15 mouse cellular contexts compared by ENCODE assay signal in genomic region chr11:117138795-117139463, GRCm38 (mm10). TPM values are rescaled to one million over a fixed set of nuclear protein-coding genes. Genes with fewer than 3 reads are reported as not detected.
DNase-seq lines count a peak whose midpoint lies in the region; ATAC-seq and TF ChIP-seq lines count a peak whose summit lies in the region.
"Had no signal": no experiment of that assay in that cellular context is flagged by ENCODE, and none has a peak within 500 bp of the region (broad histone marks: within the 10 kb centered on the region; RNA-seq: fewer than 3 reads in every experiment).

No protein-coding gene starts in this region.

- H3K9me3 ChIP-seq in forebrain, postnatal 0 days (ENCODE audit: low read length): no peaks in the 10 kb centered on the region
- H3K9me3 ChIP-seq in forebrain, embryonic 12.5 days: no peaks in the 10 kb centered on the region

- DNase-seq in forebrain, postnatal 0 days: peak; percentile 51
- peak; percentile 72 for DNase-seq in layer of hippocampus, adult 9-11 months
- DNase-seq in layer of hippocampus, adult 11-12 months (ENCODE audit: low spot score): no peak
- peak; percentile 60 for DNase-seq in gastrocnemius, postnatal 25 days
- peak; percentile 50 to 66 for DNase-seq in heart, postnatal 14 days
- DNase-seq in neural tube, embryonic 10.5 days (ENCODE audit: extremely low spot score, low spot score): no peak
- no peak for DNase-seq in ovary, postnatal 10 days (ENCODE audit: low spot score)
- DNase-seq: layer of hippocampus, postnatal 36 days; lung, postnatal 10 days had no signal

- intact Hi-C loops in heart, postnatal 14 days (cut with DNase I): no loop called here

- H3K4me2 ChIP-seq in forebrain, postnatal 0 days (ENCODE audit: low read depth): no peak overlapping the region
- no peak overlapping the region for H3K4me2 ChIP-seq in forebrain, embryonic 12.5 days
- H3K4me2 ChIP-seq: hindbrain, embryonic 14.5 days had no signal

- no peak overlapping the region for H3K27ac ChIP-seq in forebrain, postnatal 0 days (ENCODE audit: low read depth, low read length)
- no peak overlapping the region for H3K27ac ChIP-seq in forebrain, embryonic 12.5 days
- H3K27ac ChIP-seq: hindbrain, embryonic 14.5 days had no signal

- H3K9ac ChIP-seq in forebrain, postnatal 0 days: no peak overlapping the region
- no peak overlapping the region for H3K9ac ChIP-seq in forebrain, embryonic 12.5 days
- H3K9ac ChIP-seq: hindbrain, embryonic 14.5 days had no signal

- TF ChIP-seq CTCF in forebrain, postnatal 0 days (IDR thresholded peaks at IDR 0.05; ENCODE audit: low read depth): no peak

- H3K36me3 ChIP-seq in forebrain, postnatal 0 days (ENCODE audit: insufficient read depth): peaks cover 23% of the 10 kb centered on the region
- peaks cover 26% of the 10 kb centered on the region for H3K36me3 ChIP-seq in forebrain, embryonic 12.5 days (replicated peaks)

- H3K4me3 ChIP-seq in forebrain, postnatal 0 days (ENCODE audit: low read depth, low read length): no peak overlapping the region
- H3K4me3 ChIP-seq in forebrain, embryonic 12.5 days (replicated peaks): no peak overlapping the region

- peak; percentile 54; the same call in 1 of the 2 replicates for ATAC-seq in forebrain, postnatal 0 days
- ATAC-seq in forebrain, embryonic 12.5 days (ENCODE audit: low FRiP score): no peak
- ATAC-seq: CD4-positive, CD25-positive, alpha-beta regulatory T cell, adult 4 months; forebrain, embryonic 16.5 days; midbrain, embryonic 16.5 days; Patski had no signal

- 66% methylated on average over 12 of the region's 12 CpGs for WGBS in forebrain, postnatal 0 days
- 82% methylated on average over 12 of the region's 12 CpGs for WGBS in forebrain, embryonic 12.5 days

- H3K4me1 ChIP-seq in forebrain, postnatal 0 days (ENCODE audit: insufficient read depth): 0 out of 2 replicates have a peak, but pooled peaks cover 5% of the 10 kb centered on the region
- H3K4me1 ChIP-seq in forebrain, embryonic 12.5 days: peaks cover 20% of the 10 kb centered on the region

- no peaks in the 10 kb centered on the region for H3K27me3 ChIP-seq in forebrain, postnatal 0 days (ENCODE audit: insufficient read depth, low read length)
- no peaks in the 10 kb centered on the region for H3K27me3 ChIP-seq in forebrain, embryonic 12.5 days
- H3K27me3 ChIP-seq: Patski had no signal

RNA-seq across cellular contexts. Expression of gene Sec14l1, which starts 24.0 kb away (rescaled TPM):
- 81.3 and 82.9 TPM in 2 replicates for total RNA-seq in forebrain, postnatal 0 days (2014; rRNA removed)
- polyA plus RNA-seq in forebrain, postnatal 0 days (2015; fragmentation: Nextera tagmentation; extraction: Ambion mirVana): 62.1 and 65.1 TPM in 2 replicates
- polyA plus RNA-seq in forebrain, embryonic 12.5 days (2016; fragmentation: Nextera tagmentation; extraction: Ambion mirVana): 67.2 and 67.6 TPM in 2 replicates
- 10 to 100 TPM; 40.7 to 45.1 TPM for total RNA-seq in gastrocnemius, postnatal 25 days (2021)
- total RNA-seq in heart, postnatal 14 days (2021): 10 to 100 TPM; 89.1 to 92.0 TPM

Comparison
In these comparisons a context has a peak if more than half of its experiments do, and no peak if none do; other contexts are left out.
1. DNase-seq: peak in forebrain, postnatal 0 days (single experiment), layer of hippocampus, adult 9-11 months (single experiment), gastrocnemius, postnatal 25 days (single experiment) and heart, postnatal 14 days (2 of 2); none in layer of hippocampus, adult 11-12 months (single experiment), neural tube, embryonic 10.5 days (single experiment) and ovary, postnatal 10 days (single experiment).